Mouse (Mus musculus) C2C12 (cell line): ENCODE measurements around the gene Nxn. TPM values are rescaled to one million over a fixed set of nuclear protein-coding genes. Genes with fewer than 3 reads are reported as not detected.

ENCODE experiments used
- H3K27me3 ChIP-seq: one replicate; pipeline ENCODE4 v1.6.1; 2011; ENCODE audit not compliant: control insufficient read depth, insufficient read depth, insufficient read length
- H3K36me3 ChIP-seq: one replicate; pipeline ENCODE4 v1.6.1; 2011; ENCODE audit not compliant: control insufficient read depth, insufficient read depth
- H3K4me3 ChIP-seq: one replicate; pipeline ENCODE4 v1.5.1; 2011; ENCODE audit warnings: mild to moderate bottlenecking, control low read depth; ENCODE audit not compliant: poor library complexity, insufficient read depth, severe bottlenecking
- H3K79me2 ChIP-seq: one replicate; pipeline ENCODE4 v1.6.1; 2011; ENCODE audit not compliant: control insufficient read depth, insufficient read depth
- H3K79me3 ChIP-seq: one replicate; pipeline ENCODE4 v1.6.1; 2011; ENCODE audit warnings: low read depth, control low read depth
- H3ac ChIP-seq: one replicate; pipeline ENCODE3; 2011; ENCODE audit warnings: low read depth; ENCODE audit not compliant: control insufficient read depth, insufficient read length
- CEBPB ChIP-seq: IDR thresholded peaks from one replicate; pipeline ENCODE4 v1.6.1; 2011; ENCODE audit warnings: low read depth, mild to moderate bottlenecking, control low read depth, moderate library complexity
- CTCF ChIP-seq: IDR thresholded peaks from one replicate; pipeline ENCODE4 v1.5.1; 2011; ENCODE audit not compliant: control insufficient read depth, insufficient read depth, insufficient read length
- FOSL1 ChIP-seq: IDR thresholded peaks from one replicate; pipeline ENCODE4 v1.8.0; 2011; ENCODE audit warnings: mild to moderate bottlenecking, low read length; ENCODE audit not compliant: poor library complexity, insufficient read depth, severe bottlenecking
- MAX ChIP-seq: IDR thresholded peaks from one replicate; pipeline ENCODE4 v1.6.1; 2011; ENCODE audit warnings: mild to moderate bottlenecking, control low read depth
- MYOD1 ChIP-seq: IDR thresholded peaks from one replicate; pipeline ENCODE4 v1.6.1; 2011; ENCODE audit warnings: low read depth; ENCODE audit not compliant: control insufficient read depth, insufficient read length
- MYOG ChIP-seq: IDR thresholded peaks from one replicate; pipeline ENCODE4 v1.6.1; 2011; ENCODE audit not compliant: control insufficient read depth, insufficient read length; ENCODE audit errors: extremely low read depth
- USF1 ChIP-seq: IDR thresholded peaks from one replicate; pipeline ENCODE4 v1.6.1; 2011; ENCODE audit warnings: low read depth, mild to moderate bottlenecking, control low read depth, moderate library complexity
- polyA plus RNA-seq: library from polyadenylated mRNA; unstranded; fragments of >200 nt; fragmentation: generic; extraction: Trizol; gene quantifications from one replicate; pipeline ENCODE4 v1.2.1, GENCODE M21; 2012; ENCODE audit warnings: missing spikeins

The Nxn gene
- polyA plus RNA-seq, 1 experiment = 85.5 TPM

- TF ChIP-seq CTCF = no peak
- TF ChIP-seq MAX = no peak
- TF ChIP-seq MYOD1 = no peak
- TF ChIP-seq MYOG = no peak
- no peak for TF ChIP-seq CEBPB
- no peak for TF ChIP-seq USF1
- no peak for TF ChIP-seq FOSL1
- H3K36me3 ChIP-seq = peaks cover 3% of the 10 kb centered on the region
- no peak overlapping the region for H3K4me3 ChIP-seq
- no peaks in the 10 kb centered on the region for H3K27me3 ChIP-seq
- peaks cover 20% of the 10 kb centered on the region for H3K79me3 ChIP-seq
- no peak overlapping the region for H3ac ChIP-seq
- H3K79me2 ChIP-seq = peaks cover 65% of the 10 kb centered on the region
Measured at GRCm38 (mm10) chr11:76338656-76339055, 60.3 kb downstream of the Nxn start.

GRCm38 (mm10) chr11:76337764-76338163 lies 61.2 kb downstream of the Nxn start:
- Histone ChIP-seq H3K27me3 (no peaks in the 10 kb centered on the region), H3K79me2 (peaks cover 68% of the 10 kb centered on the region), H3K79me3 (peaks cover 21% of the 10 kb centered on the region)

GRCm38 (mm10) chr11:76337236-76337635 lies 61.7 kb downstream of the Nxn start:
- Histone ChIP-seq H3K79me2 (peaks cover 71% of the 10 kb centered on the region), H3K36me3 (peaks cover 3% of the 10 kb centered on the region), H3K27me3 (no peaks in the 10 kb centered on the region), H3K79me3 (peaks cover 24% of the 10 kb centered on the region), H3ac (no peak overlapping the region), H3K4me3 (no peak overlapping the region)
- TF ChIP-seq MYOD1 (no peak), CTCF (no peak), FOSL1 (no peak), MAX (no peak), MYOG (no peak), CEBPB (no peak), USF1 (no peak)

More at GRCm38 (mm10) chr11:76337764-76338163, 61.2 kb downstream of the Nxn start:
- no peak for TF ChIP-seq MYOG
- TF ChIP-seq CEBPB = no peak
- TF ChIP-seq MYOD1 = no peak
- TF ChIP-seq MAX = no peak
- TF ChIP-seq USF1 = no peak
- TF ChIP-seq FOSL1 = no peak
- TF ChIP-seq CTCF = no peak
- Histone ChIP-seq H3K36me3 (peaks cover 3% of the 10 kb centered on the region), H3K4me3 (no peak overlapping the region), H3ac (no peak overlapping the region)

- H3K79me2 ChIP-seq = peaks cover 77% of the 10 kb centered on the region
- TF ChIP-seq CEBPB (no peak), CTCF (no peak), MAX (no peak), MYOG (no peak), MYOD1 (no peak), FOSL1 (no peak), USF1 (no peak)
- peaks cover 25% of the 10 kb centered on the region for H3K79me3 ChIP-seq
- no peaks in the 10 kb centered on the region for H3K27me3 ChIP-seq
- H3ac ChIP-seq = no peak overlapping the region
- peaks cover 3% of the 10 kb centered on the region for H3K36me3 ChIP-seq
- H3K4me3 ChIP-seq = no peak overlapping the region
Measured at GRCm38 (mm10) chr11:76336224-76336623, 62.7 kb downstream of the Nxn start.

GRCm38 (mm10) chr11:76334966-76335365 lies 64.0 kb downstream of the Nxn start:
- H3K4me3 ChIP-seq = no peak overlapping the region
- H3K36me3 ChIP-seq = peaks cover 3% of the 10 kb centered on the region
- H3K79me2 ChIP-seq = peaks cover 77% of the 10 kb centered on the region
- no peaks in the 10 kb centered on the region for H3K27me3 ChIP-seq
- peaks cover 27% of the 10 kb centered on the region for H3K79me3 ChIP-seq
- TF ChIP-seq MAX = no peak
- TF ChIP-seq CEBPB = no peak
- no peak for TF ChIP-seq MYOG
- TF ChIP-seq MYOD1 = no peak
- TF ChIP-seq USF1 = no peak
- TF ChIP-seq CTCF = no peak
- TF ChIP-seq FOSL1 = no peak
- no peak overlapping the region for H3ac ChIP-seq
